Mouse (Mus musculus) activated CD4-positive, CD25-positive, alpha-beta regulatory T cell, adult 4 months (primary cell): ENCODE measurements around the gene Psmd12. TPM values are rescaled to one million over a fixed set of nuclear protein-coding genes. Genes with fewer than 3 reads are reported as not detected.

Experiments used
- ATAC-seq: one replicate; pipeline ENCODE4 v1.8.0; 2017
- polyA plus RNA-seq, 2 experiments: library from polyadenylated mRNA; unstranded; fragments of 100-300 nt; shearing (Covaris generic); gene quantifications; one replicate each; pipeline ENCODE4 v1.2.1; 2017

Gene Psmd12
- 100 to 1,000 TPM; 121 to 141 TPM for polyA plus RNA-seq

- ATAC-seq, result peak; percentile 96
These were observed at the start of gene Psmd12 for GRCm38 (mm10) chr11:107479053-107479861. Gene Psmd12 (plus strand): TSS chr11:107479484.

- no peak for ATAC-seq
These were observed 47.9 kb upstream of the Psmd12 start for GRCm38 (mm10) chr11:107431197-107431965.

- ATAC-seq, result peak; percentile 45
These were observed 43.4 kb upstream of the Psmd12 start for GRCm38 (mm10) chr11:107435776-107436449.

- no peak for ATAC-seq
These were observed 41.6 kb upstream of the Psmd12 start for GRCm38 (mm10) chr11:107437723-107438122.

GRCm38 (mm10) chr11:107438140-107438539 is 41.1 kb upstream of the Psmd12 start:
- no peak for ATAC-seq

GRCm38 (mm10) chr11:107441050-107441449 is 38.2 kb upstream of the Psmd12 start:
- ATAC-seq, result no peak

- ATAC-seq, result peak; percentile 84
These were observed 35.9 kb upstream of the Psmd12 start for GRCm38 (mm10) chr11:107443121-107444095.

- no peak for ATAC-seq
These were observed 33.6 kb upstream of the Psmd12 start for GRCm38 (mm10) chr11:107445683-107446082.

- ATAC-seq, result no peak
These were observed 32.6 kb upstream of the Psmd12 start for GRCm38 (mm10) chr11:107446650-107447049.

GRCm38 (mm10) chr11:107447349-107447748 is 31.9 kb upstream of the Psmd12 start:
- ATAC-seq, result peak; percentile 35

- ATAC-seq, result no peak
These were observed 31.4 kb upstream of the Psmd12 start for GRCm38 (mm10) chr11:107447915-107448314.

- peak; percentile 19 for ATAC-seq
These were observed 29.9 kb upstream of the Psmd12 start for GRCm38 (mm10) chr11:107449169-107449910.

- no peak for ATAC-seq
These were observed 29.2 kb upstream of the Psmd12 start for GRCm38 (mm10) chr11:107450097-107450496.

- ATAC-seq, result peak; percentile 69
These were observed 28.2 kb upstream of the Psmd12 start for GRCm38 (mm10) chr11:107451106-107451505.

GRCm38 (mm10) chr11:107452053-107452452 is 27.2 kb upstream of the Psmd12 start:
- peak; percentile 33 for ATAC-seq

GRCm38 (mm10) chr11:107454546-107455462 is 24.5 kb upstream of the Psmd12 start:
- ATAC-seq, result no peak

- no peak for ATAC-seq
These were observed 22.0 kb upstream of the Psmd12 start for GRCm38 (mm10) chr11:107457282-107457681.

- ATAC-seq, result peak; percentile 87
These were observed 21.0 kb upstream of the Psmd12 start for GRCm38 (mm10) chr11:107458286-107458685.

GRCm38 (mm10) chr11:107458986-107459385 is 20.3 kb upstream of the Psmd12 start:
- peak; percentile 36 for ATAC-seq

- no peak for ATAC-seq
These were observed 19.5 kb upstream of the Psmd12 start for GRCm38 (mm10) chr11:107459828-107460227.
